ENCODE assay signal across 11 mouse cellular contexts in genomic region chrX:73474340-73475165, GRCm38 (mm10). TPM values are rescaled to one million over a fixed set of nuclear protein-coding genes. Genes with fewer than 3 reads are reported as not detected.
DNase-seq lines count a peak whose midpoint lies in the region; ATAC-seq and TF ChIP-seq lines count a peak whose summit lies in the region.
"Had no signal": no experiment of that assay in that cellular context is flagged by ENCODE, and none has a peak within 500 bp of the region (broad histone marks: within the 10 kb centered on the region; RNA-seq: fewer than 3 reads in every experiment).

No protein-coding gene starts in this region.

- H3K9ac ChIP-seq in lung, embryonic 15.5 days: no peak overlapping the region
- H3K9ac ChIP-seq in limb, embryonic 11.5 days (ENCODE audit: low read length): no peak overlapping the region
- no peak overlapping the region for H3K9ac ChIP-seq in stomach, postnatal 0 days (ENCODE audit: low read length)
- H3K9ac ChIP-seq: neural tube, embryonic 13.5 days had no signal

- peak overlapping the region; percentile 88 for H3K27ac ChIP-seq in lung, embryonic 15.5 days
- 0 out of 2 replicates have a peak overlapping the region, but pooled peaks have one; percentile 26 for H3K27ac ChIP-seq in limb, embryonic 11.5 days (replicated peaks; ENCODE audit: low read depth, low read length)
- peak overlapping the region; percentile 56 for H3K27ac ChIP-seq in stomach, postnatal 0 days (replicated peaks)
- H3K27ac ChIP-seq: layer of hippocampus, adult 2 months; neural tube, embryonic 13.5 days had no signal

- H3K27me3 ChIP-seq in lung, embryonic 15.5 days: no peaks in the 10 kb centered on the region; the same call in 1 of the 2 replicates
- peaks cover 9% of the 10 kb centered on the region for H3K27me3 ChIP-seq in limb, embryonic 11.5 days (ENCODE audit: control insufficient read depth, insufficient read depth, low read length)
- H3K27me3 ChIP-seq in stomach, postnatal 0 days (ENCODE audit: control insufficient read depth, insufficient read depth, low read length): no peaks in the 10 kb centered on the region
- H3K27me3 ChIP-seq: neural tube, embryonic 13.5 days had no signal

- H3K4me3 ChIP-seq in lung, embryonic 15.5 days: no peak overlapping the region
- no peak overlapping the region for H3K4me3 ChIP-seq in limb, embryonic 11.5 days (ENCODE audit: low read depth, low read length)
- H3K4me3 ChIP-seq in stomach, postnatal 0 days (ENCODE audit: low read depth, low read length): no peak overlapping the region
- H3K4me3 ChIP-seq: layer of hippocampus, adult 2 months; neural tube, embryonic 13.5 days had no signal

- DNase-seq in heart, adult 11 months: peak; percentile 87
- no peak for DNase-seq in heart, adult 8-10 months (ENCODE audit: low spot score)
- DNase-seq in lung, postnatal 25 days (ENCODE audit: low spot score): no peak
- DNase-seq in limb, embryonic 11.5 days (ENCODE audit: low spot score): no peak
- DNase-seq in stomach, postnatal 0 days (ENCODE audit: low spot score): peak; percentile 29

- no peak; the same call in 1 of the 2 replicates for TF ChIP-seq CTCF in stomach, postnatal 0 days (IDR thresholded peaks at IDR 0.05; ENCODE audit: low read depth)

- no peaks in the 10 kb centered on the region for H3K36me3 ChIP-seq in lung, embryonic 15.5 days
- no peaks in the 10 kb centered on the region for H3K36me3 ChIP-seq in limb, embryonic 11.5 days (ENCODE audit: control insufficient read depth, insufficient read depth, low read length)
- no peaks in the 10 kb centered on the region for H3K36me3 ChIP-seq in stomach, postnatal 0 days (ENCODE audit: control insufficient read depth, insufficient read depth, low read length)
- H3K36me3 ChIP-seq: neural tube, embryonic 13.5 days had no signal

- no peak for TF ChIP-seq EP300 in stomach, postnatal 0 days (optimal IDR thresholded peaks at IDR 0.05)

- H3K4me2 ChIP-seq in lung, embryonic 15.5 days: no peak overlapping the region
- no peak overlapping the region for H3K4me2 ChIP-seq in limb, embryonic 11.5 days (ENCODE audit: low read depth, severe bottlenecking)
- H3K4me2 ChIP-seq in stomach, postnatal 0 days (replicated peaks; ENCODE audit: low read depth): no peak overlapping the region
- H3K4me2 ChIP-seq: neural tube, embryonic 13.5 days had no signal

- peaks cover 34% of the 10 kb centered on the region for H3K4me1 ChIP-seq in lung, embryonic 15.5 days
- no peaks in the 10 kb centered on the region for H3K4me1 ChIP-seq in limb, embryonic 11.5 days (ENCODE audit: control insufficient read depth, insufficient read depth, low read length)
- no peaks in the 10 kb centered on the region for H3K4me1 ChIP-seq in stomach, postnatal 0 days (replicated peaks; ENCODE audit: control insufficient read depth, insufficient read depth)
- H3K4me1 ChIP-seq: neural tube, embryonic 13.5 days had no signal

- H3K9me3 ChIP-seq in lung, embryonic 15.5 days: no peaks in the 10 kb centered on the region
- no peaks in the 10 kb centered on the region for H3K9me3 ChIP-seq in limb, embryonic 11.5 days (ENCODE audit: control insufficient read depth, low read length)
- no peaks in the 10 kb centered on the region for H3K9me3 ChIP-seq in stomach, postnatal 0 days (ENCODE audit: control insufficient read depth, low read length)
- H3K9me3 ChIP-seq: neural tube, embryonic 13.5 days had no signal

- peak; percentile 63 for ATAC-seq in lung, embryonic 15.5 days (ENCODE audit: borderline replicate concordance, extremely low read depth, low FRiP score, low TSS enrichment)
- ATAC-seq in limb, embryonic 11.5 days (ENCODE audit: insufficient number of reproducible peaks, low FRiP score, low TSS enrichment, low read depth): no peak
- ATAC-seq in stomach, postnatal 0 days (ENCODE audit: low FRiP score, low TSS enrichment): peak; percentile 70; the same call in 1 of the 2 replicates
- ATAC-seq in megakaryocyte, adult 5-6 weeks (ENCODE audit: poor library complexity, severe bottlenecking): no peak
- ATAC-seq in megakaryocyte-erythroid progenitor cell, adult 5-6 weeks (replicated peaks; ENCODE audit: low FRiP score, low TSS enrichment, poor library complexity, severe bottlenecking): no peak

- 45% methylated on average over 12 of the region's 12 CpGs for WGBS in lung, embryonic 15.5 days
- 51% methylated on average over 12 of the region's 12 CpGs for WGBS in limb, embryonic 11.5 days
- 42% methylated on average over 12 of the region's 12 CpGs for WGBS in stomach, postnatal 0 days

RNA-seq across cellular contexts. Expression of gene Bgn, which starts 8.8 kb away (rescaled TPM):
- total RNA-seq in heart, adult 8-10 months (2022): 100 to 1,000 TPM; 152 to 198 (median 182) TPM
- 155 and 183 TPM in 2 replicates for polyA plus RNA-seq in lung, embryonic 15.5 days (2015; fragmentation: Nextera tagmentation; extraction: Ambion mirVana)
- 22.0 and 23.1 TPM in 2 replicates for polyA plus RNA-seq in limb, embryonic 11.5 days (2014; fragmentation: Nextera tagmentation; extraction: Ambion mirVana)
- polyA plus RNA-seq in stomach, postnatal 0 days (2015; fragmentation: Nextera tagmentation; extraction: Ambion mirVana): 88.0 and 89.2 TPM in 2 replicates
- 3.0 and 7.7 TPM in 2 replicates for total RNA-seq in megakaryocyte, adult 5-6 weeks (2015)
- 0.45 and 0.48 TPM in 2 replicates for total RNA-seq in megakaryocyte, adult 5-6 weeks (2017)
- 5.3 TPM in 1 of 2 replicates, not detected in the other for total RNA-seq in megakaryocyte-erythroid progenitor cell, adult 5-6 weeks (2014; fragmentation: Nextera tagmentation)
- total RNA-seq in megakaryocyte-erythroid progenitor cell, adult 5-6 weeks (2017): 0.50 and 2.4 TPM in 2 replicates

RNA-seq across cellular contexts. Expression of gene Haus7, which starts 15.7 kb away (rescaled TPM):
- 1 to 10 TPM; 5.0 to 6.3 (median 5.4) TPM for total RNA-seq in heart, adult 8-10 months (2022)
- 64.4 and 66.9 TPM in 2 replicates for polyA plus RNA-seq in lung, embryonic 15.5 days (2015; fragmentation: Nextera tagmentation; extraction: Ambion mirVana)
- polyA plus RNA-seq in limb, embryonic 11.5 days (2014; fragmentation: Nextera tagmentation; extraction: Ambion mirVana): 95.0 and 99.5 TPM in 2 replicates
- 35.7 and 36.6 TPM in 2 replicates for polyA plus RNA-seq in stomach, postnatal 0 days (2015; fragmentation: Nextera tagmentation; extraction: Ambion mirVana)
- total RNA-seq in megakaryocyte, adult 5-6 weeks (2015): 15.7 and 19.7 TPM in 2 replicates
- 21.9 and 24.8 TPM in 2 replicates for total RNA-seq in megakaryocyte, adult 5-6 weeks (2017)
- 37.5 and 56.0 TPM in 2 replicates for total RNA-seq in megakaryocyte-erythroid progenitor cell, adult 5-6 weeks (2014; fragmentation: Nextera tagmentation)
- total RNA-seq in megakaryocyte-erythroid progenitor cell, adult 5-6 weeks (2017): 81.1 and 85.6 TPM in 2 replicates

RNA-seq across cellular contexts. Expression of gene Atp2b3, which starts 28.3 kb away (rescaled TPM):
- total RNA-seq in heart, adult 8-10 months (2022): under 1 TPM; 0.16 to 0.53 (median 0.21) TPM
- 0.09 and 0.13 TPM in 2 replicates for polyA plus RNA-seq in lung, embryonic 15.5 days (2015; fragmentation: Nextera tagmentation; extraction: Ambion mirVana)
- polyA plus RNA-seq in limb, embryonic 11.5 days (2014; fragmentation: Nextera tagmentation; extraction: Ambion mirVana): 0.04 and 0.11 TPM in 2 replicates
- polyA plus RNA-seq in stomach, postnatal 0 days (2015; fragmentation: Nextera tagmentation; extraction: Ambion mirVana): 0.07 and 0.12 TPM in 2 replicates
- not detected in 2 replicates for total RNA-seq in megakaryocyte, adult 5-6 weeks (2015)
- total RNA-seq in megakaryocyte, adult 5-6 weeks (2017): not detected in 2 replicates
- total RNA-seq in megakaryocyte-erythroid progenitor cell, adult 5-6 weeks (2014; fragmentation: Nextera tagmentation): not detected in 2 replicates
- total RNA-seq in megakaryocyte-erythroid progenitor cell, adult 5-6 weeks (2017): not detected in 2 replicates
- total RNA-seq: megakaryocyte progenitor cell, adult 5-6 weeks had no signal

RNA-seq across cellular contexts. Expression of gene Trex2, which starts 39.4 kb away (rescaled TPM):
- not detected for total RNA-seq in heart, adult 8-10 months (2022)
- polyA plus RNA-seq in lung, embryonic 15.5 days (2015; fragmentation: Nextera tagmentation; extraction: Ambion mirVana): not detected in 2 replicates
- polyA plus RNA-seq in limb, embryonic 11.5 days (2014; fragmentation: Nextera tagmentation; extraction: Ambion mirVana): not detected in 2 replicates
- polyA plus RNA-seq in stomach, postnatal 0 days (2015; fragmentation: Nextera tagmentation; extraction: Ambion mirVana): 98.8 and 103 TPM in 2 replicates
- total RNA-seq in megakaryocyte, adult 5-6 weeks (2015): not detected in 2 replicates
- not detected in 2 replicates for total RNA-seq in megakaryocyte, adult 5-6 weeks (2017)
- not detected in 2 replicates for total RNA-seq in megakaryocyte-erythroid progenitor cell, adult 5-6 weeks (2014; fragmentation: Nextera tagmentation)
- not detected in 2 replicates for total RNA-seq in megakaryocyte-erythroid progenitor cell, adult 5-6 weeks (2017)
- total RNA-seq: layer of hippocampus, adult 2 months; megakaryocyte progenitor cell, adult 5-6 weeks had no signal
- polyA plus RNA-seq: neural tube, embryonic 13.5 days had no signal

Comparison
In these comparisons a context has a peak if more than half of its experiments do, and no peak if none do; other contexts are left out.
1. DNase-seq: peak in heart, adult 11 months (single experiment) and stomach, postnatal 0 days (single experiment); none in heart, adult 8-10 months (single experiment), lung, postnatal 25 days (single experiment) and limb, embryonic 11.5 days (single experiment).
2. ATAC-seq: peak in lung, embryonic 15.5 days (single experiment) and stomach, postnatal 0 days (single experiment); none in limb, embryonic 11.5 days (single experiment), megakaryocyte, adult 5-6 weeks (single experiment) and megakaryocyte-erythroid progenitor cell, adult 5-6 weeks (single experiment).
3. H3K27ac ChIP-seq: peak in every context shown above with its lines; median percentile 88 in lung, embryonic 15.5 days; 56 in stomach, postnatal 0 days; 26 in limb, embryonic 11.5 days.
4. RNA of gene Bgn, which starts 8.8 kb away (total RNA-seq): 152 to 198 TPM in heart, adult 8-10 months; 0.45 to 7.7 TPM in megakaryocyte, adult 5-6 weeks and 0.50 to 5.3 TPM in megakaryocyte-erythroid progenitor cell, adult 5-6 weeks; every median in the first group is over 10 times any median in the second.